Mouse (Mus musculus) cortical plate, adult 2 months (tissue): ENCODE measurements around the gene Nr5a1.

Experiments used
- CTCF ChIP-seq: fragments of 200-500 bp; IDR thresholded peaks from 2 replicates; pipeline ENCODE4 v1.5.1; 2011; ENCODE audit warnings: mild to moderate bottlenecking, control low read depth, low read length; ENCODE audit not compliant: insufficient read depth; ENCODE audit errors: extremely low read depth
- POLR2A ChIP-seq: fragments of 200-500 bp; IDR thresholded peaks from 2 replicates; pipeline ENCODE4 v1.6.1; 2011; ENCODE audit warnings: mild to moderate bottlenecking, low read length, control low read depth; ENCODE audit not compliant: insufficient read depth; ENCODE audit errors: extremely low read depth

DNA sequence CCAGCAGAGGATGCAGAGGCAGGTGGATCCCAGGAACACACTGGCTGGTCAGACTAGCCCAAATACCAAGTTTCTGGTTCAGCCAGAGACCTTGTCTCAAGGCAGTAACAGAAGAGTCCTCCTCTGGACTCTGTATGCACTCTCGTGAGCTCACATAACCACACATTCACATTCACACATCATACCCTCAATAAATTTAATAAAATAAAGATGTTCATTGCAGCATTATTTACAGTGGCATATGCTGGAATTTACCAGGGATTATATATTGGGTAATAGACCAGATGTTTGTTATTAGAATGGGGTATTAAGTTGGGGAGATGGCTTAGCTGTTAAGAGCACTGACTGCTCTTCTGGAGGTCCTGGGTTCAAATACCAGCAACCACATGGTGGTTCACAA, 64.0 kb downstream of the Nr5a1 start:
- TF ChIP-seq CTCF: no peak
- no peak for TF ChIP-seq POLR2A
